Mouse (Mus musculus) heart, adult 8-10 months (tissue): ENCODE data around the gene Tbkbp1. TPM values are rescaled to one million over a fixed set of nuclear protein-coding genes. Genes with fewer than 3 reads are reported as not detected.

Experiments
- microRNA-seq: library from miRNA; unstranded; fragments of <30 nt; microRNA quantifications from one replicate; pipeline ENCODE4 v1.2.0, GENCODE M21; 2022
- total RNA-seq, 4 experiments: library from RNA; stranded (reverse); gene quantifications; 2 replicates each; pipeline ENCODE4 v1.2.4; 2022

Gene Tbkbp1
- total RNA-seq, 4 experiments from 2014 or later: 12.2 to 14.9 (median 13.9) TPM

Small RNA genes lying within 50 kb of the gene (microRNA-seq; reads per million reads assigned to microRNA genes)
- gene Mir7235: not detected

Other genes with a start within 250 kb of the Tbkbp1 start
- 10 to 100 TPM; 20.4 to 25.7 (median 22.7) TPM for gene Cdk5rap3, start 235.0 kb downstream of the Tbkbp1 start, total RNA-seq
- gene Prr15l, start 223.4 kb downstream of the Tbkbp1 start, total RNA-seq: 1 to 10 TPM; 1.1 to 1.7 (median 1.5) TPM
- 10 to 100 TPM; 14.9 to 16.6 (median 16.1) TPM for gene Pnpo, start 207.5 kb downstream of the Tbkbp1 start, total RNA-seq
- gene Sp2, start 168.5 kb downstream of the Tbkbp1 start, total RNA-seq: 10 to 100 TPM in 2 of 4 experiments, 1 to 10 TPM in 2; 7.8 to 13.7 (median 11.0) TPM
- under 1 TPM in 3 of 4 experiments, not detected in 1; 0.08 to 0.28 (median 0.23) TPM for gene Sp6, start 138.1 kb downstream of the Tbkbp1 start, total RNA-seq
- gene Scrn2, start 121.6 kb downstream of the Tbkbp1 start, total RNA-seq: 10 to 100 TPM; 13.6 to 18.0 (median 15.4) TPM
- gene Lrrc46, start 110.1 kb downstream of the Tbkbp1 start, total RNA-seq: under 1 TPM in 2 of 4 experiments, not detected in 2; 0.26 to 0.33 TPM
- 100 to 1,000 TPM in 2 of 4 experiments, 10 to 100 TPM in 2; 80.1 to 101 (median 97.6) TPM for gene Mrpl10, start 109.9 kb downstream of the Tbkbp1 start, total RNA-seq
- 1 to 10 TPM; 3.4 to 5.3 (median 3.9) TPM for gene Osbpl7, start 100.9 kb downstream of the Tbkbp1 start, total RNA-seq
- gene Tbx21, start 36.2 kb downstream of the Tbkbp1 start, total RNA-seq: under 1 TPM in 1 of 4 experiments, not detected in 3; 0.16 TPM
- 10 to 100 TPM; 78.7 to 80.0 (median 79.7) TPM for gene Kpnb1, start 36.4 kb upstream of the Tbkbp1 start, total RNA-seq
- 10 to 100 TPM; 78.1 to 82.3 (median 79.1) TPM for gene Npepps, start 129.1 kb upstream of the Tbkbp1 start, total RNA-seq
- gene Mrpl45, start 164.2 kb upstream of the Tbkbp1 start, total RNA-seq: 10 to 100 TPM; 49.9 to 64.7 (median 56.9) TPM
- under 1 TPM in 3 of 4 experiments, not detected in 1; 0.06 to 0.12 (median 0.06) TPM for gene Gpr179, start 200.6 kb upstream of the Tbkbp1 start, total RNA-seq
- 10 to 100 TPM; 19.2 to 23.4 (median 20.0) TPM for gene Socs7, start 211.1 kb upstream of the Tbkbp1 start, total RNA-seq